Mouse (Mus musculus): ENCODE measurements around the gene Cyp2w1. TPM values are rescaled to one million over a fixed set of nuclear protein-coding genes. Genes with fewer than 3 reads are reported as not detected.

The Cyp2w1 gene
- polyA plus RNA-seq, 1 experiment from 2014 or later, result not detected

- DNase-seq (ENCODE audit: low spot score, missing footprints) (no peak), ATAC-seq (ENCODE audit: low FRiP score) (no peak)
- no peak overlapping the region for H3K4me2 ChIP-seq
- H3K27me3 ChIP-seq (ENCODE audit: control insufficient read depth, insufficient read depth, low read length), result peaks cover 21% of the 10 kb centered on the region
- 82% methylated on average over 7 of the region's 7 CpGs for WGBS
- H3K9ac ChIP-seq (ENCODE audit: low read length), result no peak overlapping the region
- no peaks in the 10 kb centered on the region for H3K36me3 ChIP-seq (ENCODE audit: control insufficient read depth, insufficient read depth, low read length)
- 0 out of 2 replicates have a peak, but pooled peaks cover 2% of the 10 kb centered on the region for H3K4me1 ChIP-seq (ENCODE audit: control insufficient read depth, insufficient read depth, low read length)
- no peaks in the 10 kb centered on the region for H3K9me3 ChIP-seq (ENCODE audit: control insufficient read depth, low read length)
- H3K4me3 ChIP-seq (ENCODE audit: low read depth, low read length), result no peak overlapping the region
- no peak overlapping the region for H3K27ac ChIP-seq (ENCODE audit: low read depth, low read length)
These were observed 32.0 kb upstream of the Cyp2w1 start for GRCm38 (mm10) chr5:139320424-139320823.

GRCm38 (mm10) chr5:139321331-139321730 lies 31.1 kb upstream of the Cyp2w1 start:
- Histone ChIP-seq H3K9ac (ENCODE audit: low read length) (no peak overlapping the region), H3K36me3 (ENCODE audit: control insufficient read depth, insufficient read depth, low read length) (no peaks in the 10 kb centered on the region), H3K27ac (ENCODE audit: low read depth, low read length) (no peak overlapping the region), H3K4me3 (ENCODE audit: low read depth, low read length) (no peak overlapping the region), H3K27me3 (ENCODE audit: control insufficient read depth, insufficient read depth, low read length) (peaks cover 30% of the 10 kb centered on the region), H3K4me2 (no peak overlapping the region), H3K4me1 (ENCODE audit: control insufficient read depth, insufficient read depth, low read length) (0 out of 2 replicates have a peak, but pooled peaks cover 2% of the 10 kb centered on the region), H3K9me3 (ENCODE audit: control insufficient read depth, low read length) (no peaks in the 10 kb centered on the region)
- 82% methylated on average over 6 of the region's 6 CpGs for WGBS
- DNase-seq (ENCODE audit: low spot score, missing footprints) (peak; percentile 39), ATAC-seq (ENCODE audit: low FRiP score) (no peak)

GRCm38 (mm10) chr5:139323260-139323924 lies 29.0 kb upstream of the Cyp2w1 start:
- Histone ChIP-seq H3K36me3 (ENCODE audit: control insufficient read depth, insufficient read depth, low read length) (no peaks in the 10 kb centered on the region), H3K4me1 (ENCODE audit: control insufficient read depth, insufficient read depth, low read length) (0 out of 2 replicates have a peak, but pooled peaks cover 2% of the 10 kb centered on the region), H3K9ac (ENCODE audit: low read length) (no peak overlapping the region), H3K27me3 (ENCODE audit: control insufficient read depth, insufficient read depth, low read length) (peaks cover 32% of the 10 kb centered on the region), H3K27ac (ENCODE audit: low read depth, low read length) (no peak overlapping the region), H3K4me3 (ENCODE audit: low read depth, low read length) (no peak overlapping the region), H3K9me3 (ENCODE audit: control insufficient read depth, low read length) (no peaks in the 10 kb centered on the region), H3K4me2 (no peak overlapping the region)
- ATAC-seq (ENCODE audit: low FRiP score), result no peak
- peak; percentile 47 for DNase-seq (ENCODE audit: low spot score, missing footprints)
- 84% methylated on average over 9 of the region's 9 CpGs for WGBS

- peaks cover 32% of the 10 kb centered on the region for H3K27me3 ChIP-seq (ENCODE audit: control insufficient read depth, insufficient read depth, low read length)
- 52% methylated on average over 5 of the region's 5 CpGs for WGBS
- DNase-seq (ENCODE audit: low spot score, missing footprints), result peak; percentile 80
These were observed 28.3 kb upstream of the Cyp2w1 start for GRCm38 (mm10) chr5:139324045-139324491.

GRCm38 (mm10) chr5:139324691-139325394 lies 27.6 kb upstream of the Cyp2w1 start:
- Histone ChIP-seq H3K36me3 (ENCODE audit: control insufficient read depth, insufficient read depth, low read length) (no peaks in the 10 kb centered on the region), H3K4me3 (ENCODE audit: low read depth, low read length) (peak overlapping the region; percentile 61), H3K27me3 (ENCODE audit: control insufficient read depth, insufficient read depth, low read length) (peaks cover 32% of the 10 kb centered on the region), H3K9me3 (ENCODE audit: control insufficient read depth, low read length) (no peaks in the 10 kb centered on the region), H3K9ac (ENCODE audit: low read length) (peak overlapping the region; percentile 67), H3K27ac (ENCODE audit: low read depth, low read length) (no peak overlapping the region), H3K4me2 (peak overlapping the region; percentile 93), H3K4me1 (ENCODE audit: control insufficient read depth, insufficient read depth, low read length) (0 out of 2 replicates have a peak, but pooled peaks cover 2% of the 10 kb centered on the region)
- ATAC-seq (ENCODE audit: low FRiP score) (peak; percentile 73), DNase-seq (ENCODE audit: low spot score, missing footprints) (peak; percentile 87)
- WGBS, result 2% methylated on average over 53 of the region's 62 CpGs

More at GRCm38 (mm10) chr5:139324045-139324491, 28.3 kb upstream of the Cyp2w1 start:
- Histone ChIP-seq H3K4me2 (no peak overlapping the region), H3K4me1 (ENCODE audit: control insufficient read depth, insufficient read depth, low read length) (0 out of 2 replicates have a peak, but pooled peaks cover 2% of the 10 kb centered on the region), H3K9ac (ENCODE audit: low read length) (no peak overlapping the region), H3K4me3 (ENCODE audit: low read depth, low read length) (no peak overlapping the region), H3K27ac (ENCODE audit: low read depth, low read length) (no peak overlapping the region), H3K9me3 (ENCODE audit: control insufficient read depth, low read length) (no peaks in the 10 kb centered on the region), H3K36me3 (ENCODE audit: control insufficient read depth, insufficient read depth, low read length) (no peaks in the 10 kb centered on the region)
- no peak for ATAC-seq (ENCODE audit: low FRiP score)

- no peak within 1 kb of the TSS for H3K27ac ChIP-seq (ENCODE audit: low read depth, low read length)
- peaks cover 32% of the 10 kb centered on the region for H3K27me3 ChIP-seq (ENCODE audit: control insufficient read depth, insufficient read depth, low read length)
- H3K9ac ChIP-seq (ENCODE audit: low read length), result peak within 1 kb of the TSS; percentile 67
- peak within 1 kb of the TSS; percentile 61 for H3K4me3 ChIP-seq (ENCODE audit: low read depth, low read length)
- H3K4me1 ChIP-seq (ENCODE audit: control insufficient read depth, insufficient read depth, low read length), result 0 out of 2 replicates have a peak, but pooled peaks cover 2% of the 10 kb centered on the region
- H3K4me2 ChIP-seq, result peak within 1 kb of the TSS; percentile 93
- H3K9me3 ChIP-seq (ENCODE audit: control insufficient read depth, low read length), result no peaks in the 10 kb centered on the region
- DNase-seq (ENCODE audit: low spot score, missing footprints) (peak; percentile 92), ATAC-seq (ENCODE audit: low FRiP score) (peak; percentile 81)
- no peaks in the 10 kb centered on the region for H3K36me3 ChIP-seq (ENCODE audit: control insufficient read depth, insufficient read depth, low read length)
- WGBS, result 4% methylated on average over 60 of the region's 61 CpGs
These were observed 26.9 kb upstream of the Cyp2w1 start, which contains the start of gene Adap1 for GRCm38 (mm10) chr5:139325395-139325966. Adap1 (minus strand) TSS chr5:139325622.

GRCm38 (mm10) chr5:139326111-139326696 lies 26.2 kb upstream of the Cyp2w1 start:
- Histone ChIP-seq H3K4me3 (ENCODE audit: low read depth, low read length) (no peak overlapping the region), H3K27ac (ENCODE audit: low read depth, low read length) (no peak overlapping the region), H3K4me1 (ENCODE audit: control insufficient read depth, insufficient read depth, low read length) (0 out of 2 replicates have a peak, but pooled peaks cover 2% of the 10 kb centered on the region), H3K36me3 (ENCODE audit: control insufficient read depth, insufficient read depth, low read length) (no peaks in the 10 kb centered on the region), H3K27me3 (ENCODE audit: control insufficient read depth, insufficient read depth, low read length) (peaks cover 32% of the 10 kb centered on the region), H3K9me3 (ENCODE audit: control insufficient read depth, low read length) (no peaks in the 10 kb centered on the region), H3K4me2 (no peak overlapping the region), H3K9ac (ENCODE audit: low read length) (no peak overlapping the region)
- ATAC-seq (ENCODE audit: low FRiP score) (no peak), DNase-seq (ENCODE audit: low spot score, missing footprints) (peak; percentile 66)
- 66% methylated on average over 13 of the region's 13 CpGs for WGBS

- Histone ChIP-seq H3K27me3 (ENCODE audit: control insufficient read depth, insufficient read depth, low read length) (peaks cover 32% of the 10 kb centered on the region), H3K9ac (ENCODE audit: low read length) (no peak overlapping the region), H3K36me3 (ENCODE audit: control insufficient read depth, insufficient read depth, low read length) (no peaks in the 10 kb centered on the region), H3K27ac (ENCODE audit: low read depth, low read length) (no peak overlapping the region), H3K4me3 (ENCODE audit: low read depth, low read length) (no peak overlapping the region), H3K4me1 (ENCODE audit: control insufficient read depth, insufficient read depth, low read length) (0 out of 2 replicates have a peak, but pooled peaks cover 2% of the 10 kb centered on the region), H3K4me2 (no peak overlapping the region), H3K9me3 (ENCODE audit: control insufficient read depth, low read length) (no peaks in the 10 kb centered on the region)
- no peak for ATAC-seq (ENCODE audit: low FRiP score)
- DNase-seq (ENCODE audit: low spot score, missing footprints), result peak; percentile 72
- 77% methylated on average over 7 of the region's 7 CpGs for WGBS
These were observed 25.3 kb upstream of the Cyp2w1 start for GRCm38 (mm10) chr5:139326986-139327633.
